Mouse (Mus musculus) G1E (cell line): ENCODE data around the gene Dscam.

Experiments used
- CTCF ChIP-seq: IDR thresholded peaks from 2 replicates; pipeline ENCODE4 v1.5.1; 2012; ENCODE audit warnings: low read depth, low read length, inconsistent platforms, mixed read lengths
- GATA1 ChIP-seq: IDR thresholded peaks from 2 replicates; pipeline ENCODE4 v1.6.1; 2012; ENCODE audit warnings: borderline replicate concordance, low read length, inconsistent platforms, mixed read lengths
- GATA2 ChIP-seq: IDR thresholded peaks from 2 replicates; pipeline ENCODE4 v1.6.1; 2012; ENCODE audit warnings: low read depth, low read length, inconsistent platforms, borderline replicate concordance
- POLR2AphosphoS5 ChIP-seq: IDR thresholded peaks from 2 replicates; pipeline ENCODE4 v1.6.1; 2012; ENCODE audit warnings: low read depth, low read length, inconsistent platforms; ENCODE audit not compliant: insufficient replicate concordance
- TAL1 ChIP-seq: conservative IDR thresholded peaks from 2 replicates; pipeline ENCODE4 v1.6.1; 2012; ENCODE audit warnings: low read depth, low read length, inconsistent platforms, mixed read lengths

DNA sequence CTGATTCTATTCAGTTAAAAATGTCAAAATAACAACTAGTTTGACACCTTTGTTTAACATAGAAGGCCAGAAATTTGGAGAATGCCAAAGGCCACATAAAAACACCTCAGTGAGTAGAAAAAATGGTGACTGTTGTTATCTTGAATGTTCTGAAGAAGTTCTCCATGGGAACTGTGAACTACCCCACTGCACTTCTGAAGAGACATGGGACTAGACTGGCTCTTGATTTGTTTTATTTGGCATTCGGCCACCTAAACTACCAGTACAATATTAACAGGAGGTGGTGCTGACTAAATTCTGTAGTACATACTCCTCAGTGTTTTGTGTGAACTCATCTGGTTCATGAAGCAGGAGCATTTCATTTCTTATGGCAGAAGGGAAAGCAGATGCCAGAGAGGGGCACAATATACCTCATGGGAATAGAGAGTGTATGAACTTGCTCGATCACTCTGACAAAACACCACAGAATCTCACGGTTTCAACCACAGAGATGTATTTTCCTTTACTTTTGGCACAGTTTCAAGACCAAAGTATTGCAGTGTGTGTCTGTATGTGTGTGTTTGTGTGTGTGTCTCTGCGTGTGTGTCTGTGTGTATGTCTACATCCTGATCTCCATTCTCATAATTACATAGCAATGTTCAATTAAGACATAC lies 94.5 kb downstream of the Dscam start:
- TF ChIP-seq GATA1, result no peak
- TF ChIP-seq CTCF, result no peak
- no peak for TF ChIP-seq POLR2AphosphoS5
- no peak for TF ChIP-seq GATA2
- TF ChIP-seq TAL1, result no peak
